Mouse (Mus musculus): ENCODE measurements around the gene Abcc1.
A peak's percentile ranks its signal among the peaks of the same experiment; 100 is the strongest.

Gene Abcc1

GRCm38 (mm10) chr16:14444059-14444855 lies 82.9 kb downstream of the Abcc1 start:
- DNase-seq, result peak; percentile 11 to 17

- DNase-seq, result peak; percentile 13 to 18
These were observed 83.8 kb downstream of the Abcc1 start for GRCm38 (mm10) chr16:14445197-14445596.

- no peak for DNase-seq
These were observed 86.0 kb downstream of the Abcc1 start for GRCm38 (mm10) chr16:14447366-14447765.

- DNase-seq, result no peak
These were observed 86.9 kb downstream of the Abcc1 start for GRCm38 (mm10) chr16:14448307-14448706.

DNA sequence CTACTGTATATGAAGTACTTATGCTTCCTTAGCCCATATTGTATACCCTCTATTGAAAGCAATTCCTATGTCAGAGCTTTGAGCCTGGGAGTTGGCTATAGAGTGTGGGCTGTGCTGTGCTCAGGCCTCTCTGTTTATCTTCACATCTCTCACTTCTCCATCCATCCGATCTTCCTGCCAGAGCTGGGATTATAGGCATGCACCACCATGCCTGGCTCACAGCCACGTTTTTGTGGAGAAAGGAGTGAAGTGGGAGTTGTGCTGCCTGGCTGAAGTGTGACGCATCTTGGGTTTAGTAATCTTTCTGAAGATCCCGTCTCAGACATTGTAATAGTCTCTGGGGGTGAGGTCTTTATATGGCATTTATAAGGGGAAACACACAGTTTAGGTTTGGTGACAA lies 88.5 kb downstream of the Abcc1 start:
- DNase-seq, result no peak

- no peak for DNase-seq
These were observed 90.2 kb downstream of the Abcc1 start for GRCm38 (mm10) chr16:14451374-14452046.

- DNase-seq, result no peak
These were observed 101.2 kb downstream of the Abcc1 start for GRCm38 (mm10) chr16:14462535-14462934.

DNA sequence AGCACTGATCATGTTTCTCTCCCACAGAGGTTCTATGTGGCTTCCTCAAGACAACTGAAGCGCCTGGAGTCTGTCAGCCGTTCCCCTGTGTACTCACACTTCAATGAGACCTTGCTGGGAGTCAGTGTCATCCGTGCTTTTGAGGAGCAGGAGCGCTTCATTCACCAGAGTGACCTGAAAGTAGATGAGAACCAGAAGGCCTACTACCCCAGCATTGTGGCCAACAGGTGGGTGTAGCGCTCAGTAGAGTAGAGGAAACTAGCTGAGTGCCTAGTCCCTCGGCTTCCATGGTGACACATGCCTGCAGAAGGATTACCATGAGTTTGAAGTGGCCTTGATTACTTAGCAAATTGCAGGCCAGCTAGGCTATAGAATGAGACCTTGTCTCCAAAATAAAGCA lies 103.7 kb downstream of the Abcc1 start:
- DNase-seq, result no peak

GRCm38 (mm10) chr16:14468351-14468750 lies 107.0 kb downstream of the Abcc1 start:
- DNase-seq, result no peak

- DNase-seq, result no peak
These were observed 107.5 kb downstream of the Abcc1 start for GRCm38 (mm10) chr16:14468841-14469240.

GRCm38 (mm10) chr16:14472171-14472570 lies 110.8 kb downstream of the Abcc1 start:
- no peak for DNase-seq

- DNase-seq, result no peak
These were observed 112.3 kb downstream of the Abcc1 start for GRCm38 (mm10) chr16:14473686-14474085.

DNA sequence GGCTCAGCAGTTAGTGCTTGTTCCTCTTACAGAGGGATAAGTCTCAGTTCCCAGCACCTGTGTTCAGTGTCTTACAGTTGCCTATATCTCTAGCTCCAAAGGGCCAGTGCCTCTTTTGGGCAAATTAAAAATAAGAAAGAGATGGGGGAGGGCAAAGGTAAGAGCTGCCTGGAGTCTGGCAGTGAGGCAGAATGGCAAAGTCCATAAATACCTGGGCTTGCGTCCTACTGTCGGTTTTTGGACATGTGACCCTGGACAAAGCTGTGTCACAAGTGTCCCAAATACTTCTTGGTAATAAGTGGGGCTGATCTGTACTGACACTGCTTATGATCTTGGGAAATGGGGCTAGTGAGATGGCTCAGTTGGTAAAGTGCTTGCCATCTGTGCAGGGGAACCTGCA lies 113.6 kb downstream of the Abcc1 start:
- DNase-seq, result no peak

DNA sequence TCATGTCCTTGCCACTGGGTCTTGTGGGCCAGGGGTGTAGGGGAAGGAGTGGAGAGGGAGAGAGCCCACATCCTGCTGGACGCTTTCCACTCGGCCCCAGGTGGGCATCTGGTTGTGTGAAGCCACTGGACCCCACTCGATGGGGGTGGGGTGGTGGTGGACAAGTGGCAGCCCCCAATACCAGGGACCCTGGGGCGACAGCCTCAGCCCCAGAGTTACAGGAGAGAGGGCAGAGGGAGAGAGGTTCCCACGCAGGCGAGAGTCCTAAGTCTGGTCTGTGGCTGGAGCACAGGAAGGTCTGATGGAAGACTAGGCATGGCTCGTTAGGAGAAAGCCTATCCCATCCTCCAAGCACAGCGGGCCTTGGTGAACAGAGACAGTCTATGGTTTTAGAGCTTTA lies 114.7 kb downstream of the Abcc1 start:
- no peak for DNase-seq

GRCm38 (mm10) chr16:14476701-14477400 lies 115.5 kb downstream of the Abcc1 start:
- no peak for DNase-seq

DNA sequence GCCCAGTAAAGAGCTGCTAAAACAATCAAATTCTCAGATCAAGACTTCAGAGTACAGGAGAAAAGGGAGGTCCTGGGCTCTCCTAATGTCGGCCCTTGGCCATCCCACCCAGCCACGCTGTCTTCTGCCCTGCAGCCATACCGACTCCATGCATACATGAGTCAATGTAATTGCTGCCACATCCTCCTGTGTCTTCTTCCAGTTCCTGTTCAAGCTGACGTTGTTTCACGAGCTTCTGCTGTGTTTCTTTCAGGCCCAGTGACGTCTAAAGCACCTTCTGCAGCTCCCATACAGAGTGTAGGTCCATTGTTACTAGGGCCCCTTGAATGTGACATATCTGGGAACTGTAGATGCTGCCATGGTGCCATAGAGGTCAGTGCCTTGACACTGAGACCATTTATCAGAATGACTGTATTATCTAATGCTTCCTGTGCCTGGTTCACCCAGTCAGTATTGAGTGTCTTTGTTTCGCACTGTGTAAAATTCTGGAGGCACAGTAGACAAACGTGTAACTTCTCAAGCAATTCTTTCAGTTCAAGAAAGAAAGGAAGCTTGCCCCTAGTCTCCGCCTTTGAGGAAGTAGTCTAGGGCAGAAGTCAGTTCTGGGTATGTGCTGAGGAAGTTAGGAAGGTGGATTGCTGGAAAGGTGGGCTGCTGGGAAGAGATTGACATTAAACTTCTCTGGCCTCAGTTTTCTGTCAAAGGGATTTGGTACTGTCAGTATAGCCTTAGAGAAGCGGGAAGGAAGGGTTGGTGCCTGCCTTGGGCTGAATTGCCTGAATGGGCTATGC lies 116.3 kb downstream of the Abcc1 start:
- no peak for DNase-seq

DNA sequence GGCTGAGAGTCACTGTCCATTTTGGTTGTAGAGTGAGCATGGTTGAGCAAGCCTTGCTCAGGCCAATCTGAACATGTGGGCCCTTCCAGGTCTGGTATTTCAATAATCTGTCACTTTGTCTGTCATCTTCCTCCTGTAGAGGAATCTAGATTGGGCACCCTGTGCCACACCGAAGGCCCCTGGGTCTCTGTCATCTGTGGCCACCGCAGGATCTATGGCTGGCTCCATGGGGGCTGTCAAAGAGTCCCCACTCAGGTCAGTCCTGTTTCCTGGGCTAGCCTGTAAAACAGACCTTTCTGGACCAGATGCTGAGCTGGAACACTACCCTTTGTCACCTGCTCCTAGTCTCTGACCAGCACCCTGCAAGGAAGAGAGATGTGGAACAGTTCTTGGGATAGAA lies 118.3 kb downstream of the Abcc1 start:
- DNase-seq, result no peak

GRCm38 (mm10) chr16:14483221-14483620 lies 121.9 kb downstream of the Abcc1 start:
- no peak for DNase-seq

GRCm38 (mm10) chr16:14493491-14494114 lies 132.2 kb downstream of the Abcc1 start:
- DNase-seq, result peak in 1 of 2 experiments; percentile 33

DNA sequence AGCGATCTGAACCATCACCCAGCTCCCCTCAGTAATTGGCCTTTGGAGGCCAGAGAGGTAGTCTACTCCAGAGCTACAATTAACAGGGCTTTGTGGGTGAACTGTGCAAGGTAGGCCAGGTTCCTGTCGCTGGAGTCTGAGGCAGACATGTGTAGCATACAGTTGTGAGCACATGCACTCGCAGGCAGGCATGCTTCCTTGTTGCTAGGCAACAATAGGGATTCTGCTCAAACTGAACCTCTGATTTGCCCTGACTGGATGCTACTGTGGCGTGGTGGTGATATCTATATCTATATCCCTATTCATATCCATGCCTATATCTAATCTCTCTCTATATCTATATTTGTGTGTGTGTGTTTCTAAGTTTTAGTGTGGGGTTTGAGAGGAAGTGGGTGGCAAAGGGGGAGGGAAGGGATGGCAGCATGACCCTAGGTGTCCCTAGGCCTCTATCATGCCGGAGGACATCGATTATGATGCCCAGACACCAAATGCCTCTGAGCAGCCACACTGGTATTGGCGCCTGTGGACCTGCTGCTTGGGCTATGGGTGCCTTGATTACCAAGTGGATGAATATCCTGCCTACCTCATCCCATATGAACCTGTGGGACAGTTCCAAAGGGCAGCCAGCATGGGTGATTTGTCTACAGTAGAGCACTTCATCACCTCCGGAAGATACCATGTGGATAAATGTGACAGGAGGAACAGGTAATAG lies 140.4 kb downstream of the Abcc1 start:
- DNase-seq, result no peak

GRCm38 (mm10) chr16:14506461-14506860 lies 145.1 kb downstream of the Abcc1 start:
- no peak for DNase-seq
